Comparison of ENCODE assay signal across 8 mouse cellular contexts in genomic region chr2:102107280-102107679, GRCm38 (mm10).
DNase-seq lines count a peak whose midpoint lies in the region; ATAC-seq and TF ChIP-seq lines count a peak whose summit lies in the region.
"Had no signal": no experiment of that assay in that cellular context is flagged by ENCODE, and none has a peak within 500 bp of the region (broad histone marks: within the 10 kb centered on the region; RNA-seq: fewer than 3 reads in every experiment).

No protein-coding gene starts in this region.

- H3K9ac ChIP-seq in hindbrain, postnatal 0 days (replicated peaks; ENCODE audit: low read length) = no peak overlapping the region
- H3K9ac ChIP-seq in hindbrain, embryonic 12.5 days = no peak overlapping the region
- H3K9ac ChIP-seq: stomach, embryonic 15.5 days had no signal

- H3K36me3 ChIP-seq in hindbrain, postnatal 0 days (ENCODE audit: insufficient read depth, low read length) = no peaks in the 10 kb centered on the region
- H3K36me3 ChIP-seq in hindbrain, embryonic 12.5 days = peaks cover 16% of the 10 kb centered on the region
- H3K36me3 ChIP-seq in thymus, adult 2 months (ENCODE audit: control insufficient read depth, insufficient read depth, low read length) = no peaks in the 10 kb centered on the region

- DNase-seq in hindbrain, postnatal 0 days (ENCODE audit: low spot score) = peak; percentile 79
- peak; percentile 34 for DNase-seq in thymus, adult 2 months
- DNase-seq in thymus, adult 18-20 months = no peak
- no peak for DNase-seq in ovary, postnatal 10 days (ENCODE audit: low spot score)
- DNase-seq in cerebellum, postnatal 36 days = no peak

- H3K4me1 ChIP-seq in hindbrain, postnatal 0 days (ENCODE audit: insufficient read depth, low read length) = no peaks in the 10 kb centered on the region
- H3K4me1 ChIP-seq in hindbrain, embryonic 12.5 days = no peaks in the 10 kb centered on the region
- H3K4me1 ChIP-seq in thymus, adult 2 months (replicated peaks; ENCODE audit: control insufficient read depth, insufficient read depth, low read length) = peaks cover 22% of the 10 kb centered on the region

- no peak for TF ChIP-seq POLR2A in thymus, adult 2 months (IDR thresholded peaks at IDR 0.05; ENCODE audit: control insufficient read depth, extremely low read depth, insufficient read depth, low read length, poor library complexity)

- H3K27me3 ChIP-seq in hindbrain, postnatal 0 days (ENCODE audit: insufficient read depth, low read length) = no peaks in the 10 kb centered on the region
- H3K27me3 ChIP-seq in hindbrain, embryonic 12.5 days = no peaks in the 10 kb centered on the region
- H3K27me3 ChIP-seq in thymus, adult 2 months (ENCODE audit: control insufficient read depth, insufficient read depth, low read length) = no peaks in the 10 kb centered on the region
- H3K27me3 ChIP-seq: stomach, embryonic 15.5 days had no signal

- 63% methylated on average over 6 of the region's 6 CpGs for WGBS in hindbrain, postnatal 0 days
- WGBS in hindbrain, embryonic 12.5 days = 70% methylated on average over 6 of the region's 6 CpGs
- WGBS in thymus, adult 2 months = 65% methylated on average over 6 of the region's 6 CpGs

- TF ChIP-seq CTCF in hindbrain, postnatal 0 days (IDR thresholded peaks at IDR 0.05; ENCODE audit: low read depth) = peak; percentile 62
- no peak for TF ChIP-seq CTCF in thymus, adult 2 months (IDR thresholded peaks at IDR 0.05; ENCODE audit: borderline replicate concordance, control insufficient read depth, extremely low read depth, insufficient read depth, low read length, poor library complexity)

- peak; percentile 46; the same call in 1 of the 2 replicates for ATAC-seq in hindbrain, postnatal 0 days
- ATAC-seq in hindbrain, embryonic 12.5 days (ENCODE audit: low FRiP score) = no peak
- peak; percentile 74 to 89 for ATAC-seq in hematopoietic stem cell, adult 5-6 weeks (replicated peaks in 1 of 2; ENCODE audit: insufficient read depth in 1 of 2, low FRiP score in 2 of 2, low TSS enrichment in 1 of 2, low read depth in 1 of 2, poor library complexity in 2 of 2, severe bottlenecking in 2 of 2)

- no peaks in the 10 kb centered on the region for H3K9me3 ChIP-seq in hindbrain, postnatal 0 days (ENCODE audit: low read length)
- no peaks in the 10 kb centered on the region for H3K9me3 ChIP-seq in hindbrain, embryonic 12.5 days (replicated peaks)
- H3K9me3 ChIP-seq: stomach, embryonic 15.5 days had no signal

- no peak overlapping the region for H3K27ac ChIP-seq in hindbrain, postnatal 0 days
- H3K27ac ChIP-seq in hindbrain, embryonic 12.5 days = no peak overlapping the region
- no peak overlapping the region for H3K27ac ChIP-seq in thymus, adult 2 months (ENCODE audit: control insufficient read depth, insufficient read depth, low read length)
- H3K27ac ChIP-seq: stomach, embryonic 15.5 days had no signal

- H3K4me3 ChIP-seq in hindbrain, postnatal 0 days (ENCODE audit: low read length) = no peak overlapping the region
- no peak overlapping the region for H3K4me3 ChIP-seq in hindbrain, embryonic 12.5 days
- H3K4me3 ChIP-seq in thymus, adult 2 months (ENCODE audit: control insufficient read depth, insufficient read depth, low read length) = no peak overlapping the region
- H3K4me3 ChIP-seq: stomach, embryonic 15.5 days had no signal

- no peak overlapping the region for H3K4me2 ChIP-seq in hindbrain, postnatal 0 days (ENCODE audit: low read depth, low read length)
- no peak overlapping the region for H3K4me2 ChIP-seq in hindbrain, embryonic 12.5 days (replicated peaks)
- H3K4me2 ChIP-seq: stomach, embryonic 15.5 days had no signal

Comparison
In these comparisons a context has a peak if more than half of its experiments do, and no peak if none do; other contexts are left out.
1. DNase-seq: peak in hindbrain, postnatal 0 days (single experiment) and thymus, adult 2 months (single experiment); none in thymus, adult 18-20 months (0 of 2), ovary, postnatal 10 days (single experiment) and cerebellum, postnatal 36 days (0 of 2).